Mouse (Mus musculus): ENCODE data around the gene Nrip2. TPM values are rescaled to one million over a fixed set of nuclear protein-coding genes. Genes with fewer than 3 reads are reported as not detected.
"Not testable (repeated sequence)": the region's sequence is repeated elsewhere in the genome, so short reads cannot be mapped to it uniquely, and the experiment has no call there.

Nrip2 gene
- polyA plus RNA-seq, 1 experiment from 2014 or later: 3.8 TPM

- no peak overlapping the region for H3K27ac ChIP-seq
- H3K4me2 ChIP-seq: no peak overlapping the region
- H3K4me1 ChIP-seq: peaks cover 16% of the 10 kb centered on the region
- no peaks in the 10 kb centered on the region for H3K9me3 ChIP-seq (replicated peaks)
- ATAC-seq: no peak
- H3K9ac ChIP-seq: no peak overlapping the region
- H3K36me3 ChIP-seq (ENCODE audit: poor library complexity, severe bottlenecking): peaks cover 94% of the 10 kb centered on the region
- H3K4me3 ChIP-seq: no peak overlapping the region
- 91% methylated on average over 5 of the region's 5 CpGs for WGBS
- no peaks in the 10 kb centered on the region for H3K27me3 ChIP-seq
These were observed 29.1 kb upstream of the Nrip2 start for GRCm38 (mm10) chr6:128370040-128370439.

- no peak within 1 kb of the TSS for H3K4me3 ChIP-seq
- peaks cover 11% of the 10 kb centered on the region for H3K4me1 ChIP-seq
- 2% methylated on average over 6 of the region's 6 CpGs for WGBS
- peaks cover 64% of the 10 kb centered on the region for H3K36me3 ChIP-seq (ENCODE audit: poor library complexity, severe bottlenecking)
- peak; percentile 73; the same call in 1 of the 2 replicates for ATAC-seq
- no peaks in the 10 kb centered on the region for H3K9me3 ChIP-seq (replicated peaks)
- no peaks in the 10 kb centered on the region for H3K27me3 ChIP-seq
- no peak within 1 kb of the TSS for H3K9ac ChIP-seq
- 0 out of 2 replicates have a peak within 1 kb of the TSS, but pooled peaks have one; percentile 11 for H3K27ac ChIP-seq
- no peak within 1 kb of the TSS for H3K4me2 ChIP-seq
These were observed 23.9 kb upstream of the Nrip2 start, which contains the start of the genes Tex52 and Gm44596 for GRCm38 (mm10) chr6:128375192-128375591. Gene Tex52, plus strand, starts transcription at chr6:128375456. Gene Gm44596, plus strand, starts transcription at chr6:128375503.

DNA sequence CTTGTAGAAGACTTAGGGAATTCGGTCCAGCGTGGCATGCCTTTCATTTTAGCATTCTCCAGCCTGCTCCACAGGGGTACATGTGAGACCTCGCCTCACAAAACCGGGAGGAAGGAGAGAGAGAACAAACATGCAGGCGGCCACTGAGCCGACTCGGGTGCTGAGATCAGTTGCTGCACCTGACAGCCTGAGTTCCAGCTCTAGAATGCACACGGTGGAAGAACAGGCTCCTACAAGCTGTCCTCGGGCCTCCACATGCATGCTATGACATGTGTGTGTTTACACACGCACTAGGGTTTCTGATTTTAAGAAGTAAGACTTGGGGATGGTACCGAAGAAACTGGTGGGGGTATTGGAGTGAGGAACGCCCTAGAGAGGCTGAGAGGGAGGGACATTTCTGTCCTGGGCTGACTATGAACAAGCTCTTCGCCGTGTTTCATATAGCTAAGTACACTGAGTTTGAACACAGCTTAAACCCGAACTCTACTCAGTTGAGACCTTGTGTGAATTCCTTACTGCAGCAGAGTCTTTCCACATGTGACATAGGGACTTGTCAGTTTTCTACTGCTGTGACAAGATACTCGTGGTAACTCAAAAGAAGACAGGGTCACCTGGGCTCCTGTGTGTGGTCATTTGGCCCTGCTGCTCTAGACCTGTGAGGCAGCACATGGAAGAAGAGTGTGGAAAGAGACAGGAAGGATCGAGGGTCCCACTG, 22.6 kb upstream of the Nrip2 start:
- WGBS: 93% methylated on average over 17 of the region's 17 CpGs
- no peak overlapping the region for H3K4me3 ChIP-seq
- H3K4me2 ChIP-seq: no peak overlapping the region
- H3K4me1 ChIP-seq: peaks cover 11% of the 10 kb centered on the region
- no peaks in the 10 kb centered on the region for H3K9me3 ChIP-seq (replicated peaks)
- no peaks in the 10 kb centered on the region for H3K27me3 ChIP-seq
- H3K36me3 ChIP-seq (ENCODE audit: poor library complexity, severe bottlenecking): peaks cover 51% of the 10 kb centered on the region
- ATAC-seq: no peak
- no peak overlapping the region for H3K9ac ChIP-seq
- H3K27ac ChIP-seq: no peak overlapping the region

DNA sequence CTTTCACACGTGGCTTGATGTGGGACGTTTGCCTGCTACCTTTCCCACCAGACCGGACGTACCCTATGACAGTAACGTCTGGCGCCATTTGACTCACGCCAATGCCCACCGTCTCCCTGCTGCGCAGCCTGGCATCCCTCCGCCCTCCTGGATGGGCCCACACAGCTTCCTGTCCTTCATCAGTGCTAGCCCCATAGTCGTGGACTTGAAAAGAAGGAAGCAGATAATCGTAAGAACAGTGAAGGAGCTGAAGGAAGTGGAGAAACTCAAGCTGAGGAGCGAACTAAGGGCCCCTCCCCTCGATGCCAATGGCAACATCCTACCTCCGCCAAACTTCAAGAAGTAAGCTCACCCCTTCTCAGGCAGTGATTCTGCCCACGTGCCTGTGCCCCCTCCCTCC, 19.5 kb upstream of the Nrip2 start:
- H3K4me3 ChIP-seq: no peak overlapping the region
- H3K27me3 ChIP-seq: no peaks in the 10 kb centered on the region

DNA sequence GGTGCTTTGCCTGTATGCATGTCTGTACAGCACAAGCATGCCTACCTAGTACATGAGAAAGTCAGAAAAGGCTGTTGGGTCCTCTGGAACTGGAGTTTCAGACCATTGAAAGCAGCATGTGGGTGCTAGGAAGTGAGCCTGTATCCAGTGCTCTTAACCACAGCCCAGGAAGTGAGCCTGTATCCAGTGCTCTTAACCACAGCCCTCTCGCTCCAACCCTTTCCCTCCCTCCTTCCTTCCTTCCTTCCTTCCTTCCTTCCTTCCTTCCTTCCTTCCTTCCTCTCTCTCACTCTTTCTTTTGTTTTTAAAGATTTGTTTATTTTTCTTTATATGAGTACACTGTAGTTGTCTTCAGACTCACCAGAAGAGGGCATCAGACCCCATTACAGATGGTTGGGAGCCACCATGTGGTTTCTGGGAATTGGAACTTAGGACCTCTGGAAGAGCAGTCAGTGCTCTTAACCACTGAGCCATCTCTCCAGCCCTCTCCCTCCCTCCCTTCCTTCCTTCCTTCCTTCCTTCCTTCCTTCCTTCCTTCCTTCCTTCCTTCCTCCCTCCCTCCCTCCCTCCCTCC, 18.4 kb upstream of the Nrip2 start:
- WGBS: 67% methylated on average over 1 of the region's 1 CpGs
- not testable (repeated sequence) for H3K4me1 ChIP-seq; H3K4me3 ChIP-seq; ATAC-seq; H3K4me2 ChIP-seq; H3K9ac ChIP-seq; H3K27ac ChIP-seq; H3K27me3 ChIP-seq; H3K9me3 ChIP-seq (replicated peaks)
- peaks cover 14% of the 10 kb centered on the region for H3K36me3 ChIP-seq (ENCODE audit: poor library complexity, severe bottlenecking)

More for the DNA sequence above, 19.5 kb upstream of the Nrip2 start:
- no peak for ATAC-seq
- H3K36me3 ChIP-seq (ENCODE audit: poor library complexity, severe bottlenecking): peaks cover 20% of the 10 kb centered on the region
- 86% methylated on average over 16 of the region's 16 CpGs for WGBS
- H3K27ac ChIP-seq: no peak overlapping the region
- no peak overlapping the region for H3K4me2 ChIP-seq
- no peaks in the 10 kb centered on the region for H3K9me3 ChIP-seq (replicated peaks)
- H3K9ac ChIP-seq: no peak overlapping the region
- peaks cover 7% of the 10 kb centered on the region for H3K4me1 ChIP-seq

DNA sequence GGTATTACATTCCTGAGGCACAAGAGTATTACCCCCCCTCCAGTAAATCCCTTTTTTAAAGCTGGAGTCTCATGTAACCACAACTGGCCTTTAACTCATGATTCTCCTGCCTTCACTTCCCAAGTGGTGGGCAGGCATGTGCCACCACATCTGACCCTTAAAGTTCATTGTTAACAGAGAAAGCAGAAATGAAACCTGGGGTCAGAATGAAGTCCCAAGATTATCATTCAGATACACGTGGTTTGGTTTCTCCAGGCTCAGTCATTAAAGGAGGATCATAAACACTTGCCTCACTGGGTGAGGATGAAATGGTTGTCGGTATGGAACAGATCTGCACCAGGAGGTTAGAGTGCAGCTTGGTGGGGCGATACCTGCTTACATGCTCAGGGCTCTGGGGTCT, 17.8 kb upstream of the Nrip2 start:
- Histone ChIP-seq H3K9me3 (replicated peaks) (no peaks in the 10 kb centered on the region), H3K4me1 (no peaks in the 10 kb centered on the region), H3K4me2 (no peak overlapping the region), H3K4me3 (no peak overlapping the region), H3K27ac (no peak overlapping the region), H3K27me3 (no peaks in the 10 kb centered on the region), H3K9ac (no peak overlapping the region), H3K36me3 (ENCODE audit: poor library complexity, severe bottlenecking) (peaks cover 10% of the 10 kb centered on the region)
- no peak for ATAC-seq
- 84% methylated on average over 3 of the region's 3 CpGs for WGBS

DNA sequence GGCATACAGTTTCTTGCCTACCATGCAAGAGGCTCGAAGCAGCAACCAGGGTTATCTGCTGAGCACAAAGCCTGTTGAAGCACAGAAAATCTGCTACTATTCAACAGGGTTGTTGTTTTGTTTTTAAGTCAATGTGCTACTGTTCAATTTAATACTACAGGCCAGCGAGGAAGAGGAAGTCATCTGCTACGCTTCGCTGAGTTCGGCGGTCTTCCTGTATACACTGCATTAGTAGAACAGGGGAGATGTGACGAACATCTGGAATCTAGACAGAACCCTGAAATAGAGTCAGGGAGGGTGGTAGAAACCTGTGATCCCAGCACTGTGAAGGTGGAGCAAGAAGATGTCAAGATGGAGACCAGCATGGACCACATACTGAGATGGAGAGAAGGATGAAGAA, 15.3 kb upstream of the Nrip2 start:
- ATAC-seq: no peak
- no peaks in the 10 kb centered on the region for H3K27me3 ChIP-seq
- H3K27ac ChIP-seq: no peak overlapping the region
- H3K9ac ChIP-seq: no peak overlapping the region
- no peak overlapping the region for H3K4me2 ChIP-seq
- 82% methylated on average over 7 of the region's 7 CpGs for WGBS
- H3K36me3 ChIP-seq (ENCODE audit: poor library complexity, severe bottlenecking): no peaks in the 10 kb centered on the region
- no peak overlapping the region for H3K4me3 ChIP-seq
- H3K9me3 ChIP-seq (replicated peaks): no peaks in the 10 kb centered on the region
- H3K4me1 ChIP-seq: no peaks in the 10 kb centered on the region

- WGBS: 91% methylated on average over 1 of the region's 1 CpGs
These were observed 14.1 kb upstream of the Nrip2 start for GRCm38 (mm10) chr6:128385026-128385425.

DNA sequence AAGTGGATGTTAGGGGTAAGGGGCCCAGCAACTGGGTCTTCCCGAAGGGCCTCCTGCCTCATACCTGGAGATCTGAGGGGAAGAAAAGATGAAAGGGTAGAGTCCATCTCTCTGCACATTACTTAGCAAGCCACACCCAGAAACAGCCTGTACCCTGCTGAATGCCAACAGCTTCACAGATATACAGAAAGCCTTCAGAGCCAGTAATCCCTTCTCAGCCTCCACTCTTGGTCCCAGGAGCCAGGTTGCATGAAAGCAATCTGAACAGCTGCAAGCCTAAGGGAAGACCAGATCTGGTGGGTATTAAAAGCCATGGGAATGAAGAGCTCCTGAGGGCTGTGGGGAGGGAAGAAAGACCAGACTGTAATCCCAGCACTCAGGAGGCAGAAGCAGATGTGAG, 9.9 kb upstream of the Nrip2 start:
- no peaks in the 10 kb centered on the region for H3K27me3 ChIP-seq
- WGBS: 81% methylated on average over 1 of the region's 1 CpGs

More at GRCm38 (mm10) chr6:128385026-128385425, 14.1 kb upstream of the Nrip2 start:
- Histone ChIP-seq H3K4me1 (no peaks in the 10 kb centered on the region), H3K9ac (no peak overlapping the region), H3K27ac (no peak overlapping the region), H3K4me3 (no peak overlapping the region), H3K36me3 (ENCODE audit: poor library complexity, severe bottlenecking) (no peaks in the 10 kb centered on the region), H3K4me2 (no peak overlapping the region), H3K9me3 (replicated peaks) (no peaks in the 10 kb centered on the region), H3K27me3 (no peaks in the 10 kb centered on the region)
- no peak for ATAC-seq

DNA sequence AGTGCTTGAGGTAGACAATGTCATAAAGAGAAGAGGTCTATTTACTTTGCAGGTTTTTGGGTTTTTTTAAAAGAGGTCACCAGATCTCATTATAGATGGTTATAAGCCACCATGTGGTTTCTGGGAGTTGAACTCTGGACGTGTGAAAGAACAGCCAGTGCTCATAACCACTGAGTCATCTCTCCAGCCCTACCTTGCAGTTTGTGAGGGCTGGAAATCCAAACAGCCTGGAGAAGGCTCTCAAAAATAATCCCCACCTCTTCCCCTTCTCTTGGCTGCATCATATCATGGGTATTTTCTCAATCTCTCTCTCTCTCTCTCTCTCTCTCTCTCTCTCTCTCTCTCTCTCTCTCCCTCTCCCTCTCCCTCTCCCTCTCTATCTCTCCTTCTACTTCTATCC, 8.4 kb upstream of the Nrip2 start:
- no peak overlapping the region for H3K4me3 ChIP-seq
- H3K9ac ChIP-seq: no peak overlapping the region
- 62% methylated on average over 1 of the region's 1 CpGs for WGBS
- no peak overlapping the region for H3K27ac ChIP-seq
- no peaks in the 10 kb centered on the region for H3K27me3 ChIP-seq
- H3K4me1 ChIP-seq: no peaks in the 10 kb centered on the region
- H3K9me3 ChIP-seq (replicated peaks): no peaks in the 10 kb centered on the region
- H3K4me2 ChIP-seq: no peak overlapping the region
- no peak for ATAC-seq
- H3K36me3 ChIP-seq (ENCODE audit: poor library complexity, severe bottlenecking): no peaks in the 10 kb centered on the region

More for the DNA sequence above, 9.9 kb upstream of the Nrip2 start:
- no peak overlapping the region for H3K27ac ChIP-seq
- H3K9me3 ChIP-seq (replicated peaks): no peaks in the 10 kb centered on the region
- H3K4me3 ChIP-seq: no peak overlapping the region
- no peaks in the 10 kb centered on the region for H3K4me1 ChIP-seq
- H3K9ac ChIP-seq: no peak overlapping the region
- no peak overlapping the region for H3K4me2 ChIP-seq
- no peaks in the 10 kb centered on the region for H3K36me3 ChIP-seq (ENCODE audit: poor library complexity, severe bottlenecking)
- no peak for ATAC-seq

- peaks cover 11% of the 10 kb centered on the region; the same call in 1 of the 2 replicates for H3K4me1 ChIP-seq
- no peak for ATAC-seq
- 81% methylated on average over 7 of the region's 7 CpGs for WGBS
- no peaks in the 10 kb centered on the region for H3K27me3 ChIP-seq
- no peak overlapping the region for H3K4me2 ChIP-seq
- H3K9me3 ChIP-seq (replicated peaks): no peaks in the 10 kb centered on the region
- no peak overlapping the region for H3K27ac ChIP-seq
- no peaks in the 10 kb centered on the region for H3K36me3 ChIP-seq (ENCODE audit: poor library complexity, severe bottlenecking)
- H3K4me3 ChIP-seq: no peak overlapping the region
- H3K9ac ChIP-seq: no peak overlapping the region
These were observed 1.4 kb upstream of the Nrip2 start for GRCm38 (mm10) chr6:128397574-128398261.
